Mouse (Mus musculus): Measurements from ENCODE around the gene Uba1. TPM values are rescaled to one million over a fixed set of nuclear protein-coding genes. Genes with fewer than 3 reads are reported as not detected.

The Uba1 gene
- polyA plus RNA-seq, 1 experiment from 2014 or later, result 398 TPM

DNA sequence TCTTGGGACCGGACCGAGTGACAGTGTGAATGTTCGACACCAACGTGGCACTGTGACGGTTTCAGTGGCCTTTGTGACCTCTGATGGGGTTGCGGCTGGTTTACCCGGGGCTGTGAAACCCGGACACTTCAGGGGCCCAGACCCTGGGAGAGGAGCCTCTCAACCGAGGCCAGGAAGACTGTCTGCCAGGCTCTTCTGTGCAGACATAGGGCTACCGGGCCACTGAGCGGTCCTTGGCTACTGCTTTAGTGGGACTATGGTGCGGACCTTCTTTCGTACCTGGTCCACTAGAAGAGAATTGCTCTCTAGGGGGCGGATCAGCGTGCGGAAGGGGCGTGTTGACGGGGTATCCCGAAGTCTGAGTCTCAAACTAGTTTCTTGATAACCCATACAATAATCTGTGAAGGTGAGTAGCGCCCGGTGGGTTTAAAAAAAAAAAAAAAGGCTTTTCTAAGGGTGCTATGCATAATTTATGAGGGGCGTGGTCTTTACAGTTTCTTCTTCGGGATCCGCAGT lies 823 bp downstream of the Uba1 start:
- H3K9ac ChIP-seq (replicated peaks; ENCODE audit: low read length), result 0 out of 2 replicates have a peak overlapping the region, but pooled peaks have one; percentile 16
- peak; percentile 14 for DNase-seq
- no peak for ATAC-seq (ENCODE audit: low FRiP score, low TSS enrichment)
- no peaks in the 10 kb centered on the region for H3K36me3 ChIP-seq (ENCODE audit: control insufficient read depth, insufficient read depth, low read length)
- no peak overlapping the region for H3K27ac ChIP-seq (replicated peaks; ENCODE audit: low read depth, low read length)
- peak overlapping the region; percentile 41 for H3K4me3 ChIP-seq (replicated peaks; ENCODE audit: low read depth, low read length)
- H3K4me2 ChIP-seq (ENCODE audit: low read length), result peak overlapping the region; percentile 66
- 19% methylated on average over 24 of the region's 24 CpGs for WGBS
- no peaks in the 10 kb centered on the region for H3K4me1 ChIP-seq (ENCODE audit: control insufficient read depth, insufficient read depth, low read length)
- no peaks in the 10 kb centered on the region for H3K27me3 ChIP-seq (ENCODE audit: control insufficient read depth, insufficient read depth, low read length)
- H3K9me3 ChIP-seq (ENCODE audit: control insufficient read depth, low read length), result no peaks in the 10 kb centered on the region

DNA sequence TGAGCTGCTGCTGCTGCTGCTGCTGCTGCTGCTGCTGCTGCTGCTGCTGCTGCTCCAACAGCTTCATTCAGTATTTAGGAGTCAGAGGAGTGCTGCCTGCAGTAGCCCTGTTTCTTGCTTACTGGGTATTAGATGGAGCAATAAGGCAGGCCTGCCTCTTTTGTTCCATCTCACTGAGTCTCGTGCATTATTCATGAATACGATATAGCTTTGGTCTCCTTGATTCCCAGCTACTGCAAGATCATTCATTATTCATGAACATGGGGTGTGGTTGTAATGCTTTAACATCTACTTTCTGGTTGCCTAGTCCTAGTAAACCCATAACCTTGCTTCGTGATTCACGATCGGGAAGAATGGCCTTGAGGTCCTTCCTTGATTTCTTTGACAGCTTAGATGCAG lies 4.2 kb downstream of the Uba1 start:
- H3K4me1 ChIP-seq (ENCODE audit: control insufficient read depth, insufficient read depth, low read length), result peaks cover 17% of the 10 kb centered on the region; the same call in 1 of the 2 replicates
- no peaks in the 10 kb centered on the region for H3K9me3 ChIP-seq (ENCODE audit: control insufficient read depth, low read length)
- peaks cover 7% of the 10 kb centered on the region for H3K36me3 ChIP-seq (ENCODE audit: control insufficient read depth, insufficient read depth, low read length)
- peak overlapping the region; percentile 53 for H3K4me3 ChIP-seq (replicated peaks; ENCODE audit: low read depth, low read length)
- peak; percentile 81 for ATAC-seq (ENCODE audit: low FRiP score, low TSS enrichment)
- no peaks in the 10 kb centered on the region for H3K27me3 ChIP-seq (ENCODE audit: control insufficient read depth, insufficient read depth, low read length)
- no peak overlapping the region for H3K9ac ChIP-seq (replicated peaks; ENCODE audit: low read length)
- 24% methylated on average over 5 of the region's 5 CpGs for WGBS
- H3K4me2 ChIP-seq (ENCODE audit: low read length), result peak overlapping the region; percentile 33
- peak; percentile 77 for DNase-seq
- H3K27ac ChIP-seq (replicated peaks; ENCODE audit: low read depth, low read length), result peak overlapping the region; percentile 89

DNA sequence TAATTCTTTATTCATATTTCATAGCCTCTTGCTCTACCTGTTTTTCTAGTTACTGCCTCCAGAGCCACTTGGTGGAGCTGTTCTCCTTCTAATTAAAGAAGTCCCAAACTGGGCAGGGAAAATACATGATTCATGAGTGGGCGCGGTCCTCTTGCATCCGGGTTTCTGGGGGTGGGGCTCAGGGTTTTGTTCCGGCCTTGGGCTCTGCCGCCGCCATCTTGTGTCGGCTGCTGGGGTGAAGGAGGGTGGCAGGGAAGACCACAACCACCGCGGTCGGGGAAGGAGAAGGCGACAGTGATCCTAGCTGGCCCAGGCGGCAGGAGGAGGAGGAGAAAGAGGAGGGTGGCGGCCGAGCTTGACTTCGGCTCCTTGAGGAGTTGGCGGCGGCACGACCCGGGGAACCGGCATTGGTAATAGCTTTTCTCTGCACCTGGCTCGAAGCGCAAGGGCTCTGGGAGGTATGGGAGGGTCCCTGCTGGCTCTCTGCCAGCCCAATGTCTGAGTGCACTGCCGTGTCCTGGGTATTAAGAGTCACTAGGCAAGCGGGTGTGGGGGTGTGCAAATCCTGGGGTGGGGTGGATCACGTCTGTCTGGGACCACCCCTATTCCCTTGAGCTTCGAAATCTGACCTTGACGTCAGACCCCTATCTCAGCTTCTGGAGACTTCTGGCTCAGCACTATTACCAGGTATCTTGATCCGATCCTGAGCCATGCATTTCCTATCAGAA lies 4.8 kb downstream of the Uba1 start:
- Histone ChIP-seq H3K4me3 (replicated peaks; ENCODE audit: low read depth, low read length) (peak overlapping the region; percentile 53), H3K4me2 (ENCODE audit: low read length) (peak overlapping the region; percentile 65), H3K9me3 (ENCODE audit: control insufficient read depth, low read length) (no peaks in the 10 kb centered on the region), H3K27me3 (ENCODE audit: control insufficient read depth, insufficient read depth, low read length) (no peaks in the 10 kb centered on the region), H3K36me3 (ENCODE audit: control insufficient read depth, insufficient read depth, low read length) (peaks cover 12% of the 10 kb centered on the region), H3K4me1 (ENCODE audit: control insufficient read depth, insufficient read depth, low read length) (peaks cover 17% of the 10 kb centered on the region; the same call in 1 of the 2 replicates), H3K27ac (replicated peaks; ENCODE audit: low read depth, low read length) (peak overlapping the region; percentile 89), H3K9ac (replicated peaks; ENCODE audit: low read length) (peak overlapping the region; percentile 73)
- WGBS, result 19% methylated on average over 28 of the region's 28 CpGs
- ATAC-seq (ENCODE audit: low FRiP score, low TSS enrichment) (peak; percentile 93), DNase-seq (peak; percentile 94)

DNA sequence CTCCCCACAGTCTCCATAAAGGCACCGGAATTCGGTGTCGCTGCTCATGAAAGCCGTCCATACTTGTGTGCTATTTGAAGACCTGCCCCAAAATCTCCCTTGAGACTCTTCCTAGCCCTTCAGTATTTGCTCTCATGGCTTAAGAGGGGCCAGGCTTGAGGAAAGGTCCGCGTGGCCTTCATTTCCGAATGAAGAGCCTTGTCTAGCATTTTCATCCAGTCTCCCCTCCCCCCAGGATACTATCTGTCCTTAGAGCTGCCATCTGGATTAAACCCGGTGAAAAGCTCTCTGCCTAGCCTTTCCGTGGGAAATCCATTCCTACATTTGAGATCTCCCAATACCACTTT lies 5.3 kb downstream of the Uba1 start:
- Histone ChIP-seq H3K27ac (replicated peaks; ENCODE audit: low read depth, low read length) (peak overlapping the region; percentile 89), H3K4me2 (ENCODE audit: low read length) (peak overlapping the region; percentile 65), H3K36me3 (ENCODE audit: control insufficient read depth, insufficient read depth, low read length) (peaks cover 18% of the 10 kb centered on the region), H3K4me3 (replicated peaks; ENCODE audit: low read depth, low read length) (peak overlapping the region; percentile 53), H3K9ac (replicated peaks; ENCODE audit: low read length) (peak overlapping the region; percentile 73), H3K4me1 (ENCODE audit: control insufficient read depth, insufficient read depth, low read length) (peaks cover 17% of the 10 kb centered on the region; the same call in 1 of the 2 replicates), H3K9me3 (ENCODE audit: control insufficient read depth, low read length) (no peaks in the 10 kb centered on the region), H3K27me3 (ENCODE audit: control insufficient read depth, insufficient read depth, low read length) (no peaks in the 10 kb centered on the region)
- ATAC-seq (ENCODE audit: low FRiP score, low TSS enrichment), result no peak
- DNase-seq, result peak; percentile 52
- WGBS, result 23% methylated on average over 9 of the region's 9 CpGs

DNA sequence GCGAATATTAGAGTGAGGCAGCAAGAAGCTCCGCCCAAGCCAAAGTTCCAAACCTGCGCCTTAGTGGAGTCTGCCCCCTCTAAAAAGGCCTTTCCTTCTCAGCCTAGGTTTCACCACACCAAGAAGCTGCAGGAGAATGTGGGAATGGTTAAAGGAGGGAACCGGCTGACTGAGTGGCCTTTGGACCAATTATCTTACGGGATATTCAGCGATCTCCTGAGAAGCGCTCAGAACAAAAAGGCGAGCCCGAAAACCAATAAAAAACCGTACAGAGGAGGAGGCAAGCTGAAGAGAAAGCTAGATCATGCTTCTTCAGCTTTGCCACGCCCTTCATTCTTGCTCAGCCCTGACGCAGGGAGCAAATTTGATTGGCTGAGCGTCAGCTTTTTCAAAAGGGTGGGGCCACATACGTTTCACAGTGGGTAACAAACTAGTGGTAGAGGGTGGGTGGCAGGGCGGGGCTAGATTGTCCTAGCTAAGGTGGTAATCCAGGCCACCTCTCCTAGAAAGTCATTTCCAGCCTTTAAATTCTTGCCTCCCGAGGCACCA lies 29.5 kb downstream of the Uba1 start, which contains the start of gene Cdk16:
Gene Cdk16 (plus strand): TSS at position 436 of the 549 bp plus-strand sequence.
- ATAC-seq (ENCODE audit: low FRiP score, low TSS enrichment), result peak; percentile 90
- WGBS, result 23% methylated on average over 16 of the region's 16 CpGs
- peak within 1 kb of the TSS; percentile 63 for H3K4me2 ChIP-seq (ENCODE audit: low read length)

DNA sequence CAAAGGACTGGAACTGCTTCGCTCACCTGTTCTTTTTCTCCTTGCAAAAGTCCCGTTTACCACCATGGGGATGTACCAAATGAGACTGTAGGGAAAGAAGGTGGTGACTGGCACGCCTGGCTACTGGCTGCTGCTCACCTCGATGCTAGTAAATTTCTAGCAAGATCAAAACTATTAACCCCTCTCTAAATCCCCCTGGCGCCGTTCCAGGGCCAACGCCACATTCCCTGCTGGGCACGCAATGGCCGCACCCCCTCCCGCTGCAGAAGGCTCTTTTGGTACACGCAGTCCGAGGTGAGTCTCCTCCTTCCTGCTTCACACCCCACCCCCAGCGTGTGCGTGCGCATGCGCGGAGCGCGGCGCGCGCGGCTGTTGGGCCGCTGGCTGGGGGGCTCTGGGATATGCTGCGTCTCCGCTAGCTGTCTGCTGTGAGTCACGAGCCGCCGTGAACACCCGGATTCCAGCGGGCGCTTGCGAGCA lies 30.0 kb downstream of the Uba1 start:
- peak; percentile 90 for DNase-seq
- H3K9me3 ChIP-seq (ENCODE audit: control insufficient read depth, low read length), result no peaks in the 10 kb centered on the region
- peak overlapping the region; percentile 63 for H3K4me2 ChIP-seq (ENCODE audit: low read length)
- no peaks in the 10 kb centered on the region for H3K27me3 ChIP-seq (ENCODE audit: control insufficient read depth, insufficient read depth, low read length)
- peak overlapping the region; percentile 93 for H3K27ac ChIP-seq (replicated peaks; ENCODE audit: low read depth, low read length)
- peak overlapping the region; percentile 48 for H3K4me3 ChIP-seq (replicated peaks; ENCODE audit: low read depth, low read length)
- H3K4me1 ChIP-seq (ENCODE audit: control insufficient read depth, insufficient read depth, low read length), result peaks cover 7% of the 10 kb centered on the region
- ATAC-seq (ENCODE audit: low FRiP score, low TSS enrichment), result peak; percentile 93
- 34% methylated on average over 33 of the region's 33 CpGs for WGBS
- peak overlapping the region; percentile 78 for H3K9ac ChIP-seq (replicated peaks; ENCODE audit: low read length)
- peaks cover 9% of the 10 kb centered on the region; the same call in 1 of the 2 replicates for H3K36me3 ChIP-seq (ENCODE audit: control insufficient read depth, insufficient read depth, low read length)

More for the DNA sequence above, 29.5 kb downstream of the Uba1 start, which contains the start of gene Cdk16:
- Histone ChIP-seq H3K9me3 (ENCODE audit: control insufficient read depth, low read length) (no peaks in the 10 kb centered on the region), H3K27ac (replicated peaks; ENCODE audit: low read depth, low read length) (peak within 1 kb of the TSS; percentile 93), H3K4me3 (replicated peaks; ENCODE audit: low read depth, low read length) (peak within 1 kb of the TSS; percentile 48), H3K9ac (replicated peaks; ENCODE audit: low read length) (peak within 1 kb of the TSS; percentile 78), H3K36me3 (ENCODE audit: control insufficient read depth, insufficient read depth, low read length) (peaks cover 14% of the 10 kb centered on the region; the same call in 1 of the 2 replicates), H3K27me3 (ENCODE audit: control insufficient read depth, insufficient read depth, low read length) (no peaks in the 10 kb centered on the region), H3K4me1 (ENCODE audit: control insufficient read depth, insufficient read depth, low read length) (peaks cover 7% of the 10 kb centered on the region)
- DNase-seq, result peak; percentile 92

DNA sequence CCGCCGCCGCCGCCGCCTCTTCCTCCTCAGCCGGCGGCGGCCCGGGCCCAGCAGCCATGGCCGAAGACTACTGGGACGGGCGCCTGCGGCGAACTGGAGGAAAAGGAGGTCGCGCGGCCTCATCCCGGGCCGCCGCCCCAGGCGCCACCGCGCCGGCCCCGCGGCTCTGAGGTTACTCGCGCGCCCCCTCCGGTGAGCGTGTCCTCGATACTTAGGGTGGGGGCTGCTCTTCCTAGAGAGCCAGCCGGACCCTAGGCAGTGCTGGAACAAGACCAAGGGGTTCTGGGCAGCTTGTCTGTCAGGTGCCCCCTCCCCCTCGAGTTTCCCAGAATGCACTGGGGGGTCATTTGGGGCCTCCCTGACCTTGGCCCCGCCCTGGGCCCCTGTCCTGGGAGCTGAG lies 30.5 kb downstream of the Uba1 start:
- 18% methylated on average over 26 of the region's 35 CpGs for WGBS
- Histone ChIP-seq H3K4me2 (ENCODE audit: low read length) (peak overlapping the region; percentile 63), H3K9me3 (ENCODE audit: control insufficient read depth, low read length) (no peaks in the 10 kb centered on the region), H3K27ac (replicated peaks; ENCODE audit: low read depth, low read length) (peak overlapping the region; percentile 93), H3K4me1 (ENCODE audit: control insufficient read depth, insufficient read depth, low read length) (peaks cover 7% of the 10 kb centered on the region), H3K4me3 (replicated peaks; ENCODE audit: low read depth, low read length) (peak overlapping the region; percentile 48), H3K36me3 (ENCODE audit: control insufficient read depth, insufficient read depth, low read length) (peaks cover 6% of the 10 kb centered on the region; the same call in 1 of the 2 replicates), H3K27me3 (ENCODE audit: control insufficient read depth, insufficient read depth, low read length) (no peaks in the 10 kb centered on the region), H3K9ac (replicated peaks; ENCODE audit: low read length) (peak overlapping the region; percentile 78)
- peak; percentile 71 for DNase-seq
- ATAC-seq (ENCODE audit: low FRiP score, low TSS enrichment), result peak; percentile 73

DNA sequence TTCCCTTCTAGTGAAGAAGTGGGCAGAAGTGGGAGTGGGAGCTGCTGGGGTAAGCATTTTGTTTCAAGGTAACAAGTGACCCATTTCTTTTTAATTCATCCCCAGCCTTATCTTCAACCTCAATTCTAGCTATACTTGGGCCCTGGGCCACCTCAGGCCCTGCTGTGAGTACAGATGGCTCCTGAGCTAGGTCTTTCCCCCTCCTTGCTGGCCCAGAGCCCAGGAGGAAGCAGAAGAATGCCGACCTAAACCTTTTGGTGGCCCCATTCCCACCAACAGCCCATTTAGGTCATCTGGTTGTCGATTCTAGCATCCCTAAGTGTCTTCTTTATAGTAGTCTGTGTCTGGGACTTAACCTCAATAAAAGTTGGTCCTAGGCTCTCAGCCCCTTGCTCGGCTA lies 33.4 kb downstream of the Uba1 start:
- 86% methylated on average over 3 of the region's 3 CpGs for WGBS
- no peak overlapping the region for H3K4me3 ChIP-seq (replicated peaks; ENCODE audit: low read depth, low read length)
- no peaks in the 10 kb centered on the region for H3K9me3 ChIP-seq (ENCODE audit: control insufficient read depth, low read length)
- H3K27ac ChIP-seq (replicated peaks; ENCODE audit: low read depth, low read length), result no peak overlapping the region
- no peak for ATAC-seq (ENCODE audit: low FRiP score, low TSS enrichment)
- H3K4me1 ChIP-seq (ENCODE audit: control insufficient read depth, insufficient read depth, low read length), result peaks cover 7% of the 10 kb centered on the region
- no peak overlapping the region for H3K4me2 ChIP-seq (ENCODE audit: low read length)
- no peaks in the 10 kb centered on the region for H3K27me3 ChIP-seq (ENCODE audit: control insufficient read depth, insufficient read depth, low read length)
- H3K9ac ChIP-seq (replicated peaks; ENCODE audit: low read length), result no peak overlapping the region
- peaks cover 27% of the 10 kb centered on the region for H3K36me3 ChIP-seq (ENCODE audit: control insufficient read depth, insufficient read depth, low read length)
- no peak for DNase-seq

Measured in midbrain, embryonic 14.5 days (tissue).